Mouse (Mus musculus): ENCODE results near the gene Sh2b3.

DNA sequence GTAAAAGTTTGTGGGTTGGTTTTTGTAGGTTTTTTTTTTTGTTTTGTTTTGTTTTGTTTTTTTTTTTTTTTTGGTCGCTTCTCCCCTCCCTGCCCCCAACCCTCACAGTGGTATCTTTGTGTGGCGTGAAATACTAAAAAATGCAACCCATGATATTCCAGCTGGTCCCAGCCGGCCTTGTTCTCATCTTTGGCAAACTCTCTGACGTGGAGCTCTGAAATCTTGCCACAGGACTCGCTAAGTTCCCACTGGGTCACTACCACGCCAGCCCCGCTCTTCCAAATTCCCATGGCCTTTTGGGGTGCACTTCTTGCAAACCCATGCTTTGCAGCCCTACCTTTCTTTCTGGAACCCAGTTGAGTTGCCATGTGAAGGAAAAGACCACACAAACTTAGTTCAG lies 67.6 kb downstream of the Sh2b3 start:
- TF ChIP-seq CTCF (IDR thresholded peaks at IDR 0.05; ENCODE audit: low read depth) (no peak), EP300 (IDR thresholded peaks at IDR 0.05; ENCODE audit: low read depth) (no peak)
